Mouse (Mus musculus): ENCODE data around the gene Dtx3.

DNA sequence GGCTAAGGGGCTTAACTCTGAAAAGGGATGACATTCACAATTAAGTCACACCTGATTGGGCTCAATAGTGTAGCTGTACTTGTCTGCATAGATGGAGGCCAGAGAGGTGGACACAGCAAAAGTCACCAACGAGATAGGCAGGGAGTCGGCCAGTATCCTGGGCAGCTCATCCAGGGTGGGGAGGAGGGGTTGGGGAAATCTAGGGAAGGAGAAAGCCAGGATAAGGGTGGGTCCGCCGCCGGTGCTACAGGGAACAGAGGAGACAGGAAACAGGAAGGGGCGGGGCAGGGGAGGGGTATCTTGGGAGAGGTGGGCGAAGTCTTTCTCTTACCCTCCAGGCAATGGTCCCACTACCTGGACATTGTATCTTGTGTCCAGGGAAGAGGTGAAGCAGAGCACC, 18.8 kb downstream of the Dtx3 start:
- TF ChIP-seq CTCF (IDR thresholded peaks at IDR 0.05; ENCODE audit: borderline replicate concordance, insufficient read depth, low read depth, low read length) = no peak
- no peak for TF ChIP-seq POLR2A (IDR thresholded peaks at IDR 0.05; ENCODE audit: borderline replicate concordance, insufficient read depth, low read length)
